Mouse (Mus musculus) neural tube, embryonic 11.5 days (tissue): ENCODE measurements around the gene Cyp2d22. TPM values are rescaled to one million over a fixed set of nuclear protein-coding genes. Genes with fewer than 3 reads are reported as not detected.

ENCODE experiments used
- ATAC-seq: fragments of 200-750 bp; cut with Nextera tagmentation; 2 replicates; pipeline ENCODE4 v1.8.0; 2017; ENCODE audit warnings: moderate number of reproducible peaks, mild to moderate bottlenecking, moderate TSS enrichment, moderate library complexity; ENCODE audit not compliant: insufficient read depth, low FRiP score, low TSS enrichment
- DNase-seq: peaks from one replicate; pipeline ENCODE4 v3.0.0-alpha.2; 2015; ENCODE audit warnings: low spot score
- H3K27ac ChIP-seq: fragments of 300-500 bp; sonication (generic); 2 replicates; pipeline ENCODE4 v1.5.1; 2014; ENCODE audit warnings: low read depth, mild to moderate bottlenecking, low read length
- H3K27me3 ChIP-seq: fragments of 300-500 bp; sonication (generic); 2 replicates; pipeline ENCODE4 v1.6.1; 2014; ENCODE audit warnings: mild to moderate bottlenecking, low read length, mixed read lengths; ENCODE audit not compliant: control insufficient read depth, insufficient read depth
- H3K36me3 ChIP-seq: fragments of 300-500 bp; sonication (generic); 2 replicates; pipeline ENCODE4 v1.6.1; 2014; ENCODE audit warnings: mild to moderate bottlenecking, low read length, moderate library complexity, mixed read lengths; ENCODE audit not compliant: control insufficient read depth, insufficient read depth
- H3K4me1 ChIP-seq: fragments of 300-500 bp; sonication (generic); 2 replicates; pipeline ENCODE4 v1.6.1; 2014; ENCODE audit warnings: low read length, mixed read lengths; ENCODE audit not compliant: control insufficient read depth, insufficient read depth
- H3K4me2 ChIP-seq: fragments of 300-500 bp; sonication (generic); 2 replicates; pipeline ENCODE4 v1.6.1; 2014; ENCODE audit warnings: low read depth, mild to moderate bottlenecking, moderate library complexity
- H3K4me3 ChIP-seq: fragments of 300-500 bp; sonication (generic); 2 replicates; pipeline ENCODE4 v1.5.1; 2014; ENCODE audit warnings: low read depth, low read length
- H3K9ac ChIP-seq: fragments of 300-500 bp; sonication (generic); 2 replicates; pipeline ENCODE4 v1.6.1; 2014; ENCODE audit warnings: mild to moderate bottlenecking, low read length
- H3K9me3 ChIP-seq: fragments of 300-500 bp; sonication (generic); 2 replicates; pipeline ENCODE4 v1.6.1; 2016; ENCODE audit warnings: low read length; ENCODE audit not compliant: control insufficient read depth
- WGBS: fragments of 180-500 bp; shearing (Covaris S2); extraction: QIAGEN DNeasy Blood & Tissue Kit; methylation state at CpG from one replicate; pipeline ENCODE4 v1.1.7; 2014; 5-methylcytosine and 5-hydroxymethylcytosine counted together
- microRNA-seq: library from miRNA; unstranded; fragments of <30 nt; microRNA quantifications from one replicate; pipeline ENCODE4, GENCODE M21; 2016
- polyA plus RNA-seq: library from polyadenylated mRNA; unstranded; fragments of >200 nt; fragmentation: Nextera tagmentation; extraction: Ambion mirVana; gene quantifications from 2 replicates; pipeline ENCODE4 v1.2.1, GENCODE M21; 2014

Cyp2d22 gene
- polyA plus RNA-seq, 1 experiment from 2014 or later = 1.5 TPM

DNA sequence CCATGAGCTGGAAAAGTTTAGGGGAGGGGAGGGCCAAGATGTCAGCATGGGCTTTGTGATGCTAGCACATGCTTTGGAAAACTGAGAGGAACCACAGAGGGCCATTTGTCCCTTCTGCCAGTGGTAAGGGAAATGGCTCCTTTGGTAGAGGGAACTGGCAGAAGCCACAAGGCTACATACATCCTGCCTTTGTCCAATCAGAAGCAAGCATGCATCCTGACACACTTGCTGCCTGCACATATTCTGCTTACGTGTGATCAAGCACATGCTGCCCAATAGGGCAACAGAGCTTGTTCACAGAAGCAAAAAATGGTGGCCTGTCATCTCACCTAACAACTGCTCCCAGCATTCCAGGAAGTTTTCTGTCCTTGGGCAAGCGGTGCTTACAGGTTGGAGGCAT is 54.7 kb downstream of the Cyp2d22 start:
- H3K9me3 ChIP-seq = no peaks in the 10 kb centered on the region
- H3K4me3 ChIP-seq = no peak overlapping the region
- no peak overlapping the region for H3K9ac ChIP-seq
- no peaks in the 10 kb centered on the region for H3K27me3 ChIP-seq
- DNase-seq (no peak), ATAC-seq (no peak)
- 68% methylated on average over 2 of the region's 2 CpGs for WGBS
- no peaks in the 10 kb centered on the region for H3K4me1 ChIP-seq
- H3K4me2 ChIP-seq = no peak overlapping the region
- H3K27ac ChIP-seq = no peak overlapping the region
- H3K36me3 ChIP-seq = no peaks in the 10 kb centered on the region

DNA sequence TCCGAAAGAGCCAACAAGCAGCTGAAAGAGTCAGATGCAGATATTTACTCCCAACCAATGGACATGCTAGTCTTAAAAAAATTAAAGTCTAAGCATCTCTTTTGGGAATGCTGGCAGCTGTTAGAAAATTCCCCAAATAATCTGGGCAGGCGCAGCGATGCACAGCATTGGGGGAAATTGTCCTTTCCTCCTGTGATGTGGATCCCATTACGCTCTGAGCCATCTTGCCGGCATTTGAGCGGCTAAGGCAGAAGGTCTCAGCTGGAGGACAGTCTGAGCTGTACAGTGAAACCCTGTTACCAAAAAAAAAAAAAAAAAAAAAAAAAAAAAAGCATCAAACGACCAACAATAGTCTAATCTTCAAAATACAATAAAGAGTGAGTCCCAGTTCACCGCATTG is 57.9 kb downstream of the Cyp2d22 start:
- ATAC-seq (no peak), DNase-seq (no peak)
- H3K27ac ChIP-seq = no peak overlapping the region
- WGBS = 73% methylated on average over 8 of the region's 8 CpGs
- H3K4me1 ChIP-seq = no peaks in the 10 kb centered on the region
- H3K9ac ChIP-seq = no peak overlapping the region
- H3K4me2 ChIP-seq = no peak overlapping the region
- H3K9me3 ChIP-seq = no peaks in the 10 kb centered on the region
- no peaks in the 10 kb centered on the region for H3K27me3 ChIP-seq
- H3K36me3 ChIP-seq = no peaks in the 10 kb centered on the region
- no peak overlapping the region for H3K4me3 ChIP-seq

Small RNAs within 50 kb of the gene (microRNA-seq; reads per million reads assigned to microRNA genes)
- gene Gm25990 (not detected), gene Gm27331 (not detected), gene Mir7684 (not detected)

Other genes starting within 250 kb of the Cyp2d22 start
- 179 and 195 TPM in 2 replicates for gene Srebf2, start 233.1 kb downstream of the Cyp2d22 start, polyA plus RNA-seq
- gene Shisa8, start 167.4 kb downstream of the Cyp2d22 start, polyA plus RNA-seq = 0.30 and 0.46 TPM in 2 replicates
- gene Tnfrsf13c, start 155.9 kb downstream of the Cyp2d22 start, polyA plus RNA-seq = 0.23 and 0.57 TPM in 2 replicates
- gene Cenpm, start 135.5 kb downstream of the Cyp2d22 start, polyA plus RNA-seq = 64.4 and 68.7 TPM in 2 replicates
- 0.68 and 0.76 TPM in 2 replicates for gene 1500009C09Rik, start 127.9 kb downstream of the Cyp2d22 start, polyA plus RNA-seq
- gene Sept3, start 105.4 kb downstream of the Cyp2d22 start, polyA plus RNA-seq = 141 and 142 TPM in 2 replicates
- gene Wbp2nl, start 81.3 kb downstream of the Cyp2d22 start, polyA plus RNA-seq = 0.16 and 0.27 TPM in 2 replicates
- 24.7 and 28.0 TPM in 2 replicates for gene Naga, start 41.3 kb downstream of the Cyp2d22 start, polyA plus RNA-seq
- 3.0 and 3.1 TPM in 2 replicates for gene Pheta2, start 41.3 kb downstream of the Cyp2d22 start, polyA plus RNA-seq
- gene Smdt1, start 41.3 kb downstream of the Cyp2d22 start, polyA plus RNA-seq = 267 and 274 TPM in 2 replicates
- gene Ndufa6, start 25.9 kb downstream of the Cyp2d22 start, polyA plus RNA-seq = 274 and 279 TPM in 2 replicates
- not detected in 2 replicates for gene Cyp2d11, start 13.8 kb upstream of the Cyp2d22 start, polyA plus RNA-seq
- not detected in 2 replicates for gene Cyp2d10, start 26.9 kb upstream of the Cyp2d22 start, polyA plus RNA-seq
- not detected in 2 replicates for gene Cyp2d9, start 53.2 kb upstream of the Cyp2d22 start, polyA plus RNA-seq
- gene Cyp2d12, start 174.8 kb upstream of the Cyp2d22 start, polyA plus RNA-seq = not detected in 2 replicates
- not detected in 2 replicates for gene Cyp2d34, start 240.7 kb upstream of the Cyp2d22 start, polyA plus RNA-seq